Mouse (Mus musculus): ENCODE data around the gene Gm37419. TPM values are rescaled to one million over a fixed set of nuclear protein-coding genes. Genes with fewer than 3 reads are reported as not detected.

The Gm37419 gene
- polyA plus RNA-seq, 1 experiment from 2014 or later = not detected

DNA sequence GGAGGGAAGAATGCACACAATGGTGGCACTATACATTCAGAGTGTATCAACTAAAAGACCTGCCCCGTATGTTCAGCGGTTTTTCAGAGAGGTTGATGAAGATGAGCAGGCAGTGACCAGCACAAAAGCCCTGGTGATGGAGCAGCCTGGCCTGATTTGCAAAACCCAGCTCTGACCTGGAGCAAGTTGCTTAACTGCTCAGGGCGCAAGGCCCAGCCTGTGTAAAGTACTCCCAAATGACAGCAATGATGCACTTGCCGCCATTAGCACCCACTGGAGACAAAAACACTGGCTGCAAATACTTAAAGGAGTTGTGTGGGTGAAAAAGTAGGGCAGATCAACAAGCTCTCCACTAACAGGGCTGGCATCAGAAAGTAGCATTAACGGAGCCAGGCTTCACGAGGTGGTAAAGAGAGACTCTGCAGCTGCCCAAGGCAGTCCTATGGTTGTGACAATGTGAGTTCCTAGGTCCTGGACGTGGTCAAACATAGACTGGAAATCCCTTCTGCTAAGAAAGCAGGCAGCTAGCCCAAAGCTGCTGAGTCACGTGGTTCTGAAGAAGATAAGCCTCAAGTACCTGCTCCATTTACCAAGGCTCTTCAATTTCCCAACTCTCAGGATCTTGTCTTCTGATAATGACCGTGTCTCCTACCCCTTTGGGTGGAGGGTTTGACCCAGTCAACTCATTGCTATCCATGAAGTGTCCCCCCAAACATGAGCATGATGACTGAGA, 14.5 kb upstream of the Gm37419 start:
- H3K27me3 ChIP-seq (ENCODE audit: control insufficient read depth, insufficient read depth, low read length) = no peaks in the 10 kb centered on the region
- no peaks in the 10 kb centered on the region for H3K9me3 ChIP-seq (replicated peaks; ENCODE audit: control insufficient read depth, low read length)
- no peak overlapping the region for H3K4me3 ChIP-seq (replicated peaks; ENCODE audit: low read length)
- no peaks in the 10 kb centered on the region for H3K36me3 ChIP-seq (ENCODE audit: control insufficient read depth, insufficient read depth, low read length)
- WGBS = 88% methylated on average over 9 of the region's 9 CpGs
- H3K4me1 ChIP-seq (ENCODE audit: control insufficient read depth, insufficient read depth, low read length) = no peaks in the 10 kb centered on the region
- ATAC-seq (ENCODE audit: insufficient read depth, low FRiP score) = no peak
- H3K9ac ChIP-seq (ENCODE audit: low read length) = no peak overlapping the region
- no peak overlapping the region for H3K4me2 ChIP-seq (ENCODE audit: low read depth, low read length)
- no peak overlapping the region for H3K27ac ChIP-seq (ENCODE audit: low read length)

DNA sequence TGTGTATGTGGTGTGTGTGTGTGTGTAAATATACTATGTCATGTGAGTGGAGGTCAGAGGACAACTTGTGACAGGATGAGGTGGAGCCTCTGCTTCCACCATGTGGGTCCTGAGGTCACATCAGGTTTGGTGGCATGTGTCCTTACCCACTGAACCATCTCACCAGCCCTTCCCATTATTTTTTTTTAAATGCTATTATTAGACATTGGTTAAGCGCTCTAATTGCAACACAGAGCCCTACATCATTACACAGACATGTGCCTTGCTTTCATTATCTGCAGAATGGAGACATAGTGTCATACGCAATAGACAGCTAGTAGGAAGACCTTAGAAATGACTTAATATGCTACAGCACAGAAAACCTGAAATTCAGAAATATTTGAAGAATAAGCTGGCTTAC, 12.1 kb upstream of the Gm37419 start:
- ATAC-seq (ENCODE audit: insufficient read depth, low FRiP score) = no peak
- Histone ChIP-seq H3K27me3 (ENCODE audit: control insufficient read depth, insufficient read depth, low read length) (0 out of 2 replicates have a peak, but pooled peaks cover 3% of the 10 kb centered on the region), H3K36me3 (ENCODE audit: control insufficient read depth, insufficient read depth, low read length) (no peaks in the 10 kb centered on the region), H3K27ac (ENCODE audit: low read length) (no peak overlapping the region), H3K9ac (ENCODE audit: low read length) (no peak overlapping the region), H3K4me1 (ENCODE audit: control insufficient read depth, insufficient read depth, low read length) (peaks cover 10% of the 10 kb centered on the region; the same call in 1 of the 2 replicates), H3K9me3 (replicated peaks; ENCODE audit: control insufficient read depth, low read length) (no peaks in the 10 kb centered on the region), H3K4me2 (ENCODE audit: low read depth, low read length) (no peak overlapping the region), H3K4me3 (replicated peaks; ENCODE audit: low read length) (no peak overlapping the region)
- 87% methylated on average over 2 of the region's 2 CpGs for WGBS

DNA sequence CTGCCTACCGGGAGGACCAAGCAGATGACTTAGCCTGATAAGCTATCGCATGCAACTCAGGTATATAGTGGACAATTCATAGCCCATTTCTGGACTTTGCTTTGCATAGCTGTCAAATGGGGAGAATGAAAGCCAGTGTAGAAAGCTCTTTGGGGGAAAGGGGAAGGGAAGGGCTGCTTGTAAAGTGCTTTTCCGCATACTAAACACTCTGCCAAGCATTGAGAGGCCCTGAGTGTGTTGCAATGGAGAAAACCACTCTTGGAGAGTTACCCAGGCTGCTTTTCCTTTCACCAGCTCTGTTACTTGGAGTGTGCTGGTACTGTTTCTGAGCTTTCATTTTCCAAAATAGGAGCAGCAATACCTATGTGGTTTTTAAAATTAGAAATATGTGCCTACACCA, 10.6 kb upstream of the Gm37419 start:
- Histone ChIP-seq H3K4me1 (ENCODE audit: control insufficient read depth, insufficient read depth, low read length) (peaks cover 20% of the 10 kb centered on the region), H3K4me2 (ENCODE audit: low read depth, low read length) (no peak overlapping the region), H3K9me3 (replicated peaks; ENCODE audit: control insufficient read depth, low read length) (no peaks in the 10 kb centered on the region), H3K36me3 (ENCODE audit: control insufficient read depth, insufficient read depth, low read length) (no peaks in the 10 kb centered on the region), H3K4me3 (replicated peaks; ENCODE audit: low read length) (no peak overlapping the region), H3K27ac (ENCODE audit: low read length) (no peak overlapping the region), H3K9ac (ENCODE audit: low read length) (no peak overlapping the region), H3K27me3 (ENCODE audit: control insufficient read depth, insufficient read depth, low read length) (0 out of 2 replicates have a peak, but pooled peaks cover 3% of the 10 kb centered on the region)
- 81% methylated on average over 3 of the region's 3 CpGs for WGBS
- ATAC-seq (ENCODE audit: insufficient read depth, low FRiP score) = no peak

DNA sequence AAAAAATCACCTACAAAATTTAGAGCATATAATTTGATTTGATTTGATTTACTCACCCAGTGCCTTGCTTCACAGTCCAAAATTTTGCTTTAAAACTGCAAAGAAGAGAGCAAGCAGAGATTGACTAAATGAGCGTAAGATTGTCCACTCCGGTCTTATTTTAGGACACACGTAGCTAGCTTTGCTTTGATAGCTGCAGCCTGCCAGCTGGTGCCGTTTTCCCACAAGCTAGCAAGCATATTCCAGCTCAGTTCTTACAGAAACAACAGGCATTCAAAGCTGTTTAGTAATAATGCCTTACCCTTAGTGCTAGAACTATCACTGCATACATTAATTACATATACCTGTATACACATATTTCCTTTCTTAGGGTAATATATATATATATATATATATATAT, 9.8 kb upstream of the Gm37419 start:
- no peak for ATAC-seq (ENCODE audit: insufficient read depth, low FRiP score)

DNA sequence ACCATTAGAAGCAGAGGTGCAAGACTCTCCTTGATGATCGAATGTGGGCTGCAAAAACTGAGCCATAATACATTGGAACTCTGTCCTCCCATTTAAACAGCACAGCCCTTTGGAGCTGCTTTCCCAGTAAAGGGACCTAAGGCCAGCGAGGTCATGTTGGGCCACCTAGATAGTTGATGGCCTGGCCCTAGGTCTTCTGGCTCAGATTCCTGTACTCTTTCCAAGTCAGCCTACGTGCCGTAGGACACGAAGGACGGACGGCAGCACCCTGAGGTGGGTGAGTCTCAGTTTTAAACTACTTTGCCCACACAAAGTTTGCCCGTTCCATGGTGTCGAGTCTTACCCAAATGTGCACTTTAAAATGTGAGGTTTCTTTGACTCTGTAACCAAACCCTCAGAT, 8.8 kb upstream of the Gm37419 start:
- peaks cover 26% of the 10 kb centered on the region for H3K4me1 ChIP-seq (ENCODE audit: control insufficient read depth, insufficient read depth, low read length)
- no peak overlapping the region for H3K4me2 ChIP-seq (ENCODE audit: low read depth, low read length)
- H3K27me3 ChIP-seq (ENCODE audit: control insufficient read depth, insufficient read depth, low read length) = 0 out of 2 replicates have a peak, but pooled peaks cover 3% of the 10 kb centered on the region
- no peak overlapping the region for H3K4me3 ChIP-seq (replicated peaks; ENCODE audit: low read length)
- no peak for ATAC-seq (ENCODE audit: insufficient read depth, low FRiP score)
- H3K9me3 ChIP-seq (replicated peaks; ENCODE audit: control insufficient read depth, low read length) = no peaks in the 10 kb centered on the region
- H3K9ac ChIP-seq (ENCODE audit: low read length) = no peak overlapping the region
- 92% methylated on average over 9 of the region's 9 CpGs for WGBS
- no peak overlapping the region for H3K27ac ChIP-seq (ENCODE audit: low read length)
- no peaks in the 10 kb centered on the region for H3K36me3 ChIP-seq (ENCODE audit: control insufficient read depth, insufficient read depth, low read length)

More for the DNA sequence above, 9.8 kb upstream of the Gm37419 start:
- 0 out of 2 replicates have a peak, but pooled peaks cover 3% of the 10 kb centered on the region for H3K27me3 ChIP-seq (ENCODE audit: control insufficient read depth, insufficient read depth, low read length)
- H3K9ac ChIP-seq (ENCODE audit: low read length) = no peak overlapping the region
- no peak overlapping the region for H3K4me2 ChIP-seq (ENCODE audit: low read depth, low read length)
- 78% methylated on average over 4 of the region's 4 CpGs for WGBS
- no peak overlapping the region for H3K27ac ChIP-seq (ENCODE audit: low read length)
- no peaks in the 10 kb centered on the region for H3K9me3 ChIP-seq (replicated peaks; ENCODE audit: control insufficient read depth, low read length)
- H3K36me3 ChIP-seq (ENCODE audit: control insufficient read depth, insufficient read depth, low read length) = no peaks in the 10 kb centered on the region
- H3K4me3 ChIP-seq (replicated peaks; ENCODE audit: low read length) = no peak overlapping the region
- peaks cover 21% of the 10 kb centered on the region for H3K4me1 ChIP-seq (ENCODE audit: control insufficient read depth, insufficient read depth, low read length)

DNA sequence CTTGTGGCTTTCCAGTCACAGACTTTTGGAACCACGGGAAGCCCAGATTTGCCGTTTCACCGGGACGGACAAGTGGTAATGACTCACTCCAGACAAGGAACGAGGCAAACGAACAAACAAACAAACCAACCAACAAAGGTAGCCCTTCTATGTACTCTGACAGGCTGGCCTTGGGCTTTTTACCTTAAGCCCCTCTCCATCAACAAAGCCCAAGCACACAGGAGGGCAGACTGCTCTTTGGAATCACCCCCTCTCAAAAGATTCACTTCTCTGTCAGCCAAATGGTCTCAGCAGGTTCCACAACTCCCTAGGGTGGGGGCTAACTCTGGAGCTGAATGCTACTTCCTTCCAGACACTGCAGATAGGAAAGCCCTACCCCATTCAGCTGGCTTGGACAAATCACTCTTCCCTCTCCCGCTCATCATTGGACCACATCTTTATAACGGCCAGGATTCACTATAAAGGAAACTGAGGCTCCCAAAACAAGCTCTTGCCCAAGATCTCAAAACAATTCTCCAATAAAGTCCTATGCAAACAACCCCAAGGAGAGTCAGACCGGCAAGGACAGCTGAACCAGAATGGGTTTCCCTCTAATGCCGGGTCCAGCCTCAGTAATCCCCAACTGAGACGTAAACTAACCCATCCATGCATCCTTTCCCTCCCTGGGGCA, 7.9 kb upstream of the Gm37419 start:
- Histone ChIP-seq H3K27me3 (ENCODE audit: control insufficient read depth, insufficient read depth, low read length) (0 out of 2 replicates have a peak, but pooled peaks cover 3% of the 10 kb centered on the region), H3K36me3 (ENCODE audit: control insufficient read depth, insufficient read depth, low read length) (no peaks in the 10 kb centered on the region), H3K4me2 (ENCODE audit: low read depth, low read length) (peak overlapping the region; percentile 99), H3K4me3 (replicated peaks; ENCODE audit: low read length) (peak overlapping the region; percentile 43), H3K4me1 (ENCODE audit: control insufficient read depth, insufficient read depth, low read length) (peaks cover 26% of the 10 kb centered on the region), H3K9ac (ENCODE audit: low read length) (peak overlapping the region; percentile 63), H3K27ac (ENCODE audit: low read length) (no peak overlapping the region), H3K9me3 (replicated peaks; ENCODE audit: control insufficient read depth, low read length) (no peaks in the 10 kb centered on the region)
- ATAC-seq (ENCODE audit: insufficient read depth, low FRiP score) = no peak
- 26% methylated on average over 11 of the region's 11 CpGs for WGBS

DNA sequence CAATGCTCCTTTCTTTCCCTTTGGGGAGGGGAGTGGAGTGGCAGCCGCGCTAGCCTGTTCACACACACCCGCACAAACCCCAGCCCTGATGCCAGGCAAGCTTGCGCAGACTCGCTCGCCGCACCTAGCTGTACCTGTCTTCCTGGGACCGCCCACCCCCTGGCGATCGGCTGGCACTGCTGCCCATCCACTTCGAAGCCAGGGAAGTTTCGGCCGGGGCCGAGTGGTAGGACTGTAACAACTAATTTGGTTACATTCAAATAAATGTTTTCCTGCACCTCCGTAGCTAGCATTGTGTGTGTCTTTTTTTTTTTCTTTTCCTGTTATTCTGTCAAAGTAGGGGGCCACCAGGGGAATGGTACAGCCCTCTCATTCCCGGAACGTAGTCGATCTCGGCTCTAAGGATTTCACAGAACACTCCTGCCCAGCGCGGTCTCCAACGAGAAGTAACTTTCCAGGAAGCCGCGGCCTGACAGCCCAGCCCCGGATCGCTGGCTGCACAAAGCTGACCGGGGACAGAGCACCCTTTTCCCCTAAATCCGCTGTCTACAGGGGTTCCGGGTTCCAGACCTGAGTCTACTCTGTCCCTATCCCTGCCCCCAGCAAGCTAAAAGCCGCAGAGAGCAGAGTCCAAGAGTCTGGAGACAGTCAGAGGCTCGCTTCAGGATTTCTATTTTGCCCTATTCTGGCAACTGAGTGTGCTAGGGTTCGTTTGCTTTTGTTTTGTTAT, 7.1 kb upstream of the Gm37419 start:
- no peaks in the 10 kb centered on the region for H3K9me3 ChIP-seq (replicated peaks; ENCODE audit: control insufficient read depth, low read length)
- no peak for ATAC-seq (ENCODE audit: insufficient read depth, low FRiP score)
- peak overlapping the region; percentile 43 for H3K4me3 ChIP-seq (replicated peaks; ENCODE audit: low read length)
- H3K27ac ChIP-seq (ENCODE audit: low read length) = no peak overlapping the region
- 4% methylated on average over 32 of the region's 32 CpGs for WGBS
- H3K4me2 ChIP-seq (ENCODE audit: low read depth, low read length) = peak overlapping the region; percentile 99
- peak overlapping the region; percentile 63 for H3K9ac ChIP-seq (ENCODE audit: low read length)
- H3K36me3 ChIP-seq (ENCODE audit: control insufficient read depth, insufficient read depth, low read length) = no peaks in the 10 kb centered on the region
- 0 out of 2 replicates have a peak, but pooled peaks cover 3% of the 10 kb centered on the region for H3K27me3 ChIP-seq (ENCODE audit: control insufficient read depth, insufficient read depth, low read length)
- H3K4me1 ChIP-seq (ENCODE audit: control insufficient read depth, insufficient read depth, low read length) = peaks cover 26% of the 10 kb centered on the region

DNA sequence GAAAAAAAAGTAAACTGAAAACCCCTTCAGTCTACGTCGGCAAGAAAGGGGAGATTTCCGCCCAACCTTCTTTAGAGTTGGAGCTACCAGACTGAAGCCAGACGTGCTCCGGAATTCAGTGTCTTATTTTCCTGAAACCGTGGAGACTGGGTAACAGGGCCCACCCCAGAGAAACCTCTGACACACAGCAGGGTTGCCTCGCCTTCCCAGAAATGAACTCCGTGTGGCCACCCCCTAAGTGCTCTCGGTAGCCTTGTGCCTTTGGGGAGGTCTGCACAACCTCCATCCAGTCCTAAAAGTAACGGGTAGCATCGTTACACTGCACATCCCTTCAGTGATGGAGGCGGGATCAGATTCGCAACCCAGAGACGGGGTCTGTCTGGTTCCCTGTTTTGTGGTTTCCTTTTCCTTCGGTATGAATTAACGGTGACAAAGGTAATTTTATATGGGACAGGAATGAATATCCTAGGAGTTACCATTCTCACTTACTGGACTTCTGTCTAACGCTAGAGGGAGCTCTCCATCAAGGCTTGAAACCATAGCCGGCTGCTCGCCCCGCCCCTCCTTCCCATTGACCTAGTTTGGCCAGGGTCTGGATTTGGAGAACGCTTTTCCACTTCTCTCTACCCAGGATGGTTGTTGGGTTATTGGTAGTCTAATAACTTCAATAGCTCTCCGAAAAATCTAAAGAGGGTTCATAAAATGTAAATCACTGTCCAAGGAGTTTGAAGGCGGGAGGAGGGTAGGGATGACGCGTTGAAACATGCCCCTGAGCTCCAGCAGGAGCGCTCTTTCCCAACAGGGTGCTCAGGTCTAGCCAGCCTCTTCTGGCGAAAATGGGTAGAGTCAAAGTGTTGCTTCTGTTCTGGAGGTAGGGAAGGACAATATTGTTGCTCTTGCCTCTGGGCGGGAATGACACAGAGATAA, 6.1 kb upstream of the Gm37419 start:
- Histone ChIP-seq H3K9me3 (replicated peaks; ENCODE audit: control insufficient read depth, low read length) (no peaks in the 10 kb centered on the region), H3K9ac (ENCODE audit: low read length) (peak overlapping the region; percentile 57), H3K4me2 (ENCODE audit: low read depth, low read length) (peak overlapping the region; percentile 99), H3K36me3 (ENCODE audit: control insufficient read depth, insufficient read depth, low read length) (no peaks in the 10 kb centered on the region), H3K27ac (ENCODE audit: low read length) (peak overlapping the region; percentile 78), H3K4me3 (replicated peaks; ENCODE audit: low read length) (peak overlapping the region; percentile 43), H3K27me3 (ENCODE audit: control insufficient read depth, insufficient read depth, low read length) (0 out of 2 replicates have a peak, but pooled peaks cover 3% of the 10 kb centered on the region), H3K4me1 (ENCODE audit: control insufficient read depth, insufficient read depth, low read length) (peaks cover 26% of the 10 kb centered on the region)
- ATAC-seq (ENCODE audit: insufficient read depth, low FRiP score) = peak; percentile 78
- WGBS = 6% methylated on average over 28 of the region's 28 CpGs
